Mouse (Mus musculus): ENCODE data around the gene Arl16. TPM values are rescaled to one million over a fixed set of nuclear protein-coding genes. Genes with fewer than 3 reads are reported as not detected.
A peak's percentile ranks its signal among the peaks of the same experiment; 100 is the strongest.

Gene Arl16
- polyA plus RNA-seq, 1 experiment from 2014 or later, result 36.4 TPM

GRCm38 (mm10) chr11:120444106-120444505 is 23.3 kb downstream of the Arl16 start:
- WGBS, result 72% methylated on average over 6 of the region's 6 CpGs
- H3K36me3 ChIP-seq, result no peaks in the 10 kb centered on the region
- no peak overlapping the region for H3K27ac ChIP-seq (replicated peaks)
- 0 out of 2 replicates have a peak, but pooled peaks cover 7% of the 10 kb centered on the region for H3K4me1 ChIP-seq
- H3K4me2 ChIP-seq, result no peak overlapping the region
- H3K9ac ChIP-seq, result no peak overlapping the region
- no peak for ATAC-seq (ENCODE audit: extremely low read depth, insufficient number of reproducible peaks, low FRiP score, low TSS enrichment)
- H3K27me3 ChIP-seq (replicated peaks), result no peaks in the 10 kb centered on the region; the same call in 1 of the 2 replicates
- no peaks in the 10 kb centered on the region for H3K9me3 ChIP-seq
- H3K4me3 ChIP-seq, result no peak overlapping the region

GRCm38 (mm10) chr11:120442765-120443280 is 24.6 kb downstream of the Arl16 start:
- H3K27ac ChIP-seq (replicated peaks), result no peak overlapping the region
- H3K9me3 ChIP-seq, result no peaks in the 10 kb centered on the region
- H3K4me1 ChIP-seq, result 0 out of 2 replicates have a peak, but pooled peaks cover 7% of the 10 kb centered on the region
- no peak for ATAC-seq (ENCODE audit: extremely low read depth, insufficient number of reproducible peaks, low FRiP score, low TSS enrichment)
- no peaks in the 10 kb centered on the region; the same call in 1 of the 2 replicates for H3K27me3 ChIP-seq (replicated peaks)
- WGBS, result 85% methylated on average over 3 of the region's 3 CpGs
- H3K9ac ChIP-seq, result no peak overlapping the region
- no peak overlapping the region for H3K4me2 ChIP-seq
- H3K4me3 ChIP-seq, result no peak overlapping the region
- H3K36me3 ChIP-seq, result no peaks in the 10 kb centered on the region

GRCm38 (mm10) chr11:120442344-120442743 is 25.1 kb downstream of the Arl16 start, which contains the start of gene Tspan10:
Tspan10 (plus strand) TSS chr11:120442644.
- Histone ChIP-seq H3K27ac (replicated peaks) (no peak within 1 kb of the TSS), H3K27me3 (replicated peaks) (no peaks in the 10 kb centered on the region; the same call in 1 of the 2 replicates), H3K9me3 (no peaks in the 10 kb centered on the region), H3K36me3 (no peaks in the 10 kb centered on the region), H3K9ac (no peak within 1 kb of the TSS), H3K4me2 (no peak within 1 kb of the TSS), H3K4me1 (0 out of 2 replicates have a peak, but pooled peaks cover 7% of the 10 kb centered on the region), H3K4me3 (no peak within 1 kb of the TSS)
- WGBS, result 88% methylated on average over 3 of the region's 3 CpGs
- ATAC-seq (ENCODE audit: extremely low read depth, insufficient number of reproducible peaks, low FRiP score, low TSS enrichment), result no peak

- Histone ChIP-seq H3K4me2 (peak overlapping the region; percentile 83), H3K36me3 (peaks cover 29% of the 10 kb centered on the region), H3K4me1 (peaks cover 19% of the 10 kb centered on the region), H3K9ac (peak overlapping the region; percentile 98), H3K4me3 (peak overlapping the region; percentile 99), H3K27me3 (replicated peaks) (no peaks in the 10 kb centered on the region; the same call in 1 of the 2 replicates), H3K27ac (replicated peaks) (peak overlapping the region; percentile 85), H3K9me3 (no peaks in the 10 kb centered on the region)
- ATAC-seq (ENCODE audit: extremely low read depth, insufficient number of reproducible peaks, low FRiP score, low TSS enrichment), result no peak
- WGBS, result 25% methylated on average over 12 of the region's 12 CpGs
Measured at GRCm38 (mm10) chr11:120437857-120438385, 29.5 kb downstream of the Arl16 start.

- Histone ChIP-seq H3K4me1 (peaks cover 19% of the 10 kb centered on the region), H3K27ac (replicated peaks) (peak within 1 kb of the TSS; percentile 85), H3K27me3 (replicated peaks) (no peaks in the 10 kb centered on the region; the same call in 1 of the 2 replicates), H3K9me3 (no peaks in the 10 kb centered on the region), H3K9ac (peak within 1 kb of the TSS; percentile 98), H3K4me2 (peak within 1 kb of the TSS; percentile 83), H3K4me3 (peak within 1 kb of the TSS; percentile 99), H3K36me3 (peaks cover 35% of the 10 kb centered on the region)
- WGBS, result under 1% methylated on average over 77 of the region's 77 CpGs
- peak; percentile 74 for ATAC-seq (ENCODE audit: extremely low read depth, insufficient number of reproducible peaks, low FRiP score, low TSS enrichment)
Measured at GRCm38 (mm10) chr11:120437152-120437856, 30.1 kb downstream of the Arl16 start, which contains the start of gene Nploc4. Nploc4 (minus strand) TSS chr11:120437708.

- WGBS, result 84% methylated on average over 3 of the region's 3 CpGs
- H3K36me3 ChIP-seq, result peaks cover 89% of the 10 kb centered on the region
Measured at GRCm38 (mm10) chr11:120426727-120427126, 40.7 kb downstream of the Arl16 start.

GRCm38 (mm10) chr11:120423569-120424295 is 43.7 kb downstream of the Arl16 start:
- H3K27me3 ChIP-seq (replicated peaks), result no peaks in the 10 kb centered on the region
- peaks cover 90% of the 10 kb centered on the region for H3K36me3 ChIP-seq
- H3K9me3 ChIP-seq, result no peaks in the 10 kb centered on the region
- ATAC-seq (ENCODE audit: extremely low read depth, insufficient number of reproducible peaks, low FRiP score, low TSS enrichment), result no peak
- H3K4me2 ChIP-seq, result no peak overlapping the region
- H3K4me1 ChIP-seq, result peaks cover 12% of the 10 kb centered on the region
- no peak overlapping the region for H3K4me3 ChIP-seq
- H3K27ac ChIP-seq (replicated peaks), result peak overlapping the region; percentile 42
- 67% methylated on average over 9 of the region's 9 CpGs for WGBS
- 0 out of 2 replicates have a peak overlapping the region, but pooled peaks have one; percentile 40 for H3K9ac ChIP-seq

More at GRCm38 (mm10) chr11:120426727-120427126, 40.7 kb downstream of the Arl16 start:
- H3K9ac ChIP-seq, result no peak overlapping the region
- H3K4me1 ChIP-seq, result peaks cover 12% of the 10 kb centered on the region
- no peak overlapping the region for H3K4me2 ChIP-seq
- H3K27ac ChIP-seq (replicated peaks), result no peak overlapping the region
- H3K27me3 ChIP-seq (replicated peaks), result no peaks in the 10 kb centered on the region
- no peak for ATAC-seq (ENCODE audit: extremely low read depth, insufficient number of reproducible peaks, low FRiP score, low TSS enrichment)
- H3K4me3 ChIP-seq, result no peak overlapping the region
- no peaks in the 10 kb centered on the region for H3K9me3 ChIP-seq

- no peak overlapping the region for H3K4me3 ChIP-seq
- no peaks in the 10 kb centered on the region for H3K9me3 ChIP-seq
- WGBS, result 73% methylated on average over 13 of the region's 13 CpGs
- no peaks in the 10 kb centered on the region for H3K27me3 ChIP-seq (replicated peaks)
- H3K4me2 ChIP-seq, result no peak overlapping the region
- H3K4me1 ChIP-seq, result peaks cover 12% of the 10 kb centered on the region
- peak overlapping the region; percentile 40; the same call in 1 of the 2 replicates for H3K9ac ChIP-seq
- H3K27ac ChIP-seq (replicated peaks), result peak overlapping the region; percentile 42
- no peak for ATAC-seq (ENCODE audit: extremely low read depth, insufficient number of reproducible peaks, low FRiP score, low TSS enrichment)
- H3K36me3 ChIP-seq, result peaks cover 90% of the 10 kb centered on the region
Measured at GRCm38 (mm10) chr11:120422651-120423568, 44.5 kb downstream of the Arl16 start.

- Histone ChIP-seq H3K4me1 (peaks cover 12% of the 10 kb centered on the region), H3K9ac (no peak overlapping the region), H3K4me3 (no peak overlapping the region), H3K27ac (replicated peaks) (peak overlapping the region; percentile 17; the same call in 1 of the 2 replicates), H3K27me3 (replicated peaks) (no peaks in the 10 kb centered on the region), H3K9me3 (no peaks in the 10 kb centered on the region), H3K4me2 (no peak overlapping the region), H3K36me3 (peaks cover 95% of the 10 kb centered on the region)
- no peak for ATAC-seq (ENCODE audit: extremely low read depth, insufficient number of reproducible peaks, low FRiP score, low TSS enrichment)
- WGBS, result 100% methylated on average over 1 of the region's 1 CpGs
Measured at GRCm38 (mm10) chr11:120418592-120418991, 48.8 kb downstream of the Arl16 start.

GRCm38 (mm10) chr11:120417852-120418251 is 49.6 kb downstream of the Arl16 start:
- 77% methylated on average over 7 of the region's 7 CpGs for WGBS
- peaks cover 96% of the 10 kb centered on the region for H3K36me3 ChIP-seq
- no peaks in the 10 kb centered on the region for H3K27me3 ChIP-seq (replicated peaks)
- H3K4me1 ChIP-seq, result peaks cover 5% of the 10 kb centered on the region; the same call in 1 of the 2 replicates
- no peak overlapping the region for H3K4me3 ChIP-seq
- no peaks in the 10 kb centered on the region for H3K9me3 ChIP-seq
- no peak for ATAC-seq (ENCODE audit: extremely low read depth, insufficient number of reproducible peaks, low FRiP score, low TSS enrichment)
- no peak overlapping the region for H3K4me2 ChIP-seq
- H3K27ac ChIP-seq (replicated peaks), result 0 out of 2 replicates have a peak overlapping the region, but pooled peaks have one; percentile 17
- H3K9ac ChIP-seq, result no peak overlapping the region

All from heart, embryonic 13.5 days (tissue).